Mouse (Mus musculus): ENCODE results near the gene P2rx7. TPM values are rescaled to one million over a fixed set of nuclear protein-coding genes. Genes with fewer than 3 reads are reported as not detected.

The P2rx7 gene
- total and polyA plus RNA-seq, 2 experiments from 2014 or later = 3.6 to 7.3 TPM

GRCm38 (mm10) chr5:122649264-122649663 is 5.6 kb downstream of the P2rx7 start:
- no peak for DNase-seq (ENCODE audit: low spot score)
- no peak overlapping the region for H3K27ac ChIP-seq (ENCODE audit: low read depth, low read length)
- no peaks in the 10 kb centered on the region for H3K36me3 ChIP-seq (ENCODE audit: insufficient read depth, low read length)
- no peak for TF ChIP-seq CTCF (IDR thresholded peaks at IDR 0.05)
- H3K27me3 ChIP-seq (ENCODE audit: insufficient read depth, low read length) = no peaks in the 10 kb centered on the region
- no peak overlapping the region for H3K9ac ChIP-seq (replicated peaks; ENCODE audit: low read length, poor library complexity, severe bottlenecking)
- no peak overlapping the region for H3K4me3 ChIP-seq (ENCODE audit: low read depth, low read length)
- H3K4me2 ChIP-seq (ENCODE audit: low read depth, low read length, poor library complexity, severe bottlenecking) = no peak overlapping the region
- ATAC-seq (ENCODE audit: low FRiP score) = no peak
- peaks cover 6% of the 10 kb centered on the region; the same call in 1 of the 2 replicates for H3K4me1 ChIP-seq (ENCODE audit: insufficient read depth, low read length)
- WGBS = 81% methylated on average over 8 of the region's 8 CpGs
- H3K9me3 ChIP-seq (ENCODE audit: low read length) = no peaks in the 10 kb centered on the region

GRCm38 (mm10) chr5:122650100-122650499 is 6.4 kb downstream of the P2rx7 start:
- no peak for ATAC-seq (ENCODE audit: low FRiP score)
- no peak for TF ChIP-seq CTCF (IDR thresholded peaks at IDR 0.05)
- Histone ChIP-seq H3K4me2 (ENCODE audit: low read depth, low read length, poor library complexity, severe bottlenecking) (no peak overlapping the region), H3K9me3 (ENCODE audit: low read length) (no peaks in the 10 kb centered on the region), H3K4me1 (ENCODE audit: insufficient read depth, low read length) (peaks cover 10% of the 10 kb centered on the region; the same call in 1 of the 2 replicates), H3K27ac (ENCODE audit: low read depth, low read length) (no peak overlapping the region), H3K4me3 (ENCODE audit: low read depth, low read length) (no peak overlapping the region), H3K36me3 (ENCODE audit: insufficient read depth, low read length) (no peaks in the 10 kb centered on the region), H3K27me3 (ENCODE audit: insufficient read depth, low read length) (no peaks in the 10 kb centered on the region), H3K9ac (replicated peaks; ENCODE audit: low read length, poor library complexity, severe bottlenecking) (no peak overlapping the region)
- 89% methylated on average over 8 of the region's 8 CpGs for WGBS
- DNase-seq (ENCODE audit: low spot score) = no peak

- no peak overlapping the region for H3K4me3 ChIP-seq (ENCODE audit: low read depth, low read length)
- H3K9ac ChIP-seq (replicated peaks; ENCODE audit: low read length, poor library complexity, severe bottlenecking) = no peak overlapping the region
- 0 out of 2 replicates have a peak overlapping the region, but pooled peaks have one; percentile 68 for H3K27ac ChIP-seq (ENCODE audit: low read depth, low read length)
- H3K9me3 ChIP-seq (ENCODE audit: low read length) = no peaks in the 10 kb centered on the region
- no peaks in the 10 kb centered on the region for H3K27me3 ChIP-seq (ENCODE audit: insufficient read depth, low read length)
- DNase-seq (ENCODE audit: low spot score) (no peak), ATAC-seq (ENCODE audit: low FRiP score) (no peak)
- no peak for TF ChIP-seq CTCF (IDR thresholded peaks at IDR 0.05)
- no peaks in the 10 kb centered on the region for H3K36me3 ChIP-seq (ENCODE audit: insufficient read depth, low read length)
- peaks cover 10% of the 10 kb centered on the region; the same call in 1 of the 2 replicates for H3K4me1 ChIP-seq (ENCODE audit: insufficient read depth, low read length)
- 67% methylated on average over 7 of the region's 7 CpGs for WGBS
- no peak overlapping the region for H3K4me2 ChIP-seq (ENCODE audit: low read depth, low read length, poor library complexity, severe bottlenecking)
Observed at GRCm38 (mm10) chr5:122652506-122652905, 8.8 kb downstream of the P2rx7 start.

- DNase-seq (ENCODE audit: low spot score) (peak; percentile 24), ATAC-seq (ENCODE audit: low FRiP score) (no peak)
- H3K4me3 ChIP-seq (ENCODE audit: low read depth, low read length) = no peak overlapping the region
Observed at GRCm38 (mm10) chr5:122653112-122653445, 9.4 kb downstream of the P2rx7 start.

GRCm38 (mm10) chr5:122653446-122654267 is 9.9 kb downstream of the P2rx7 start:
- DNase-seq (ENCODE audit: low spot score) (peak; percentile 45), ATAC-seq (ENCODE audit: low FRiP score) (peak; percentile 31)
- 16% methylated on average over 15 of the region's 15 CpGs for WGBS
- Histone ChIP-seq H3K27ac (ENCODE audit: low read depth, low read length) (peak overlapping the region; percentile 68), H3K9me3 (ENCODE audit: low read length) (no peaks in the 10 kb centered on the region), H3K4me1 (ENCODE audit: insufficient read depth, low read length) (peaks cover 10% of the 10 kb centered on the region; the same call in 1 of the 2 replicates), H3K36me3 (ENCODE audit: insufficient read depth, low read length) (no peaks in the 10 kb centered on the region), H3K4me3 (ENCODE audit: low read depth, low read length) (no peak overlapping the region), H3K4me2 (ENCODE audit: low read depth, low read length, poor library complexity, severe bottlenecking) (no peak overlapping the region), H3K9ac (replicated peaks; ENCODE audit: low read length, poor library complexity, severe bottlenecking) (0 out of 2 replicates have a peak overlapping the region, but pooled peaks have one; percentile 29), H3K27me3 (ENCODE audit: insufficient read depth, low read length) (no peaks in the 10 kb centered on the region)
- TF ChIP-seq CTCF (IDR thresholded peaks at IDR 0.05) = no peak

More at GRCm38 (mm10) chr5:122653112-122653445, 9.4 kb downstream of the P2rx7 start:
- TF ChIP-seq CTCF (IDR thresholded peaks at IDR 0.05) = no peak
- WGBS = 19% methylated on average over 10 of the region's 10 CpGs
- Histone ChIP-seq H3K27ac (ENCODE audit: low read depth, low read length) (peak overlapping the region; percentile 68), H3K9me3 (ENCODE audit: low read length) (no peaks in the 10 kb centered on the region), H3K9ac (replicated peaks; ENCODE audit: low read length, poor library complexity, severe bottlenecking) (0 out of 2 replicates have a peak overlapping the region, but pooled peaks have one; percentile 29), H3K27me3 (ENCODE audit: insufficient read depth, low read length) (no peaks in the 10 kb centered on the region), H3K4me1 (ENCODE audit: insufficient read depth, low read length) (peaks cover 10% of the 10 kb centered on the region; the same call in 1 of the 2 replicates), H3K4me2 (ENCODE audit: low read depth, low read length, poor library complexity, severe bottlenecking) (no peak overlapping the region), H3K36me3 (ENCODE audit: insufficient read depth, low read length) (no peaks in the 10 kb centered on the region)

GRCm38 (mm10) chr5:122654268-122654573 is 10.5 kb downstream of the P2rx7 start:
- H3K36me3 ChIP-seq (ENCODE audit: insufficient read depth, low read length) = no peaks in the 10 kb centered on the region
- no peak overlapping the region for H3K4me3 ChIP-seq (ENCODE audit: low read depth, low read length)
- no peak for TF ChIP-seq CTCF (IDR thresholded peaks at IDR 0.05)
- peak overlapping the region; percentile 68 for H3K27ac ChIP-seq (ENCODE audit: low read depth, low read length)
- H3K4me2 ChIP-seq (ENCODE audit: low read depth, low read length, poor library complexity, severe bottlenecking) = no peak overlapping the region
- no peak for DNase-seq (ENCODE audit: low spot score)
- H3K27me3 ChIP-seq (ENCODE audit: insufficient read depth, low read length) = no peaks in the 10 kb centered on the region
- H3K9me3 ChIP-seq (ENCODE audit: low read length) = no peaks in the 10 kb centered on the region
- no peak overlapping the region for H3K9ac ChIP-seq (replicated peaks; ENCODE audit: low read length, poor library complexity, severe bottlenecking)
- ATAC-seq (ENCODE audit: low FRiP score) = no peak
- H3K4me1 ChIP-seq (ENCODE audit: insufficient read depth, low read length) = peaks cover 10% of the 10 kb centered on the region; the same call in 1 of the 2 replicates
- WGBS = 28% methylated on average over 5 of the region's 5 CpGs

Measured in midbrain, postnatal 0 days (tissue).